Mouse (Mus musculus) hindbrain, postnatal 0 days (tissue): ENCODE data around the gene Trim47. TPM values are rescaled to one million over a fixed set of nuclear protein-coding genes. Genes with fewer than 3 reads are reported as not detected.

ENCODE experiments used
- ATAC-seq: fragments of 200-750 bp; cut with Nextera tagmentation; 2 replicates; pipeline ENCODE4 v1.8.0; 2017; ENCODE audit warnings: mild to moderate bottlenecking, moderate TSS enrichment, moderate library complexity
- DNase-seq: peaks from one replicate; pipeline ENCODE4 v3.0.0-alpha.2; 2015; ENCODE audit warnings: low spot score
- H3K27ac ChIP-seq: fragments of 300-500 bp; sonication (generic); 2 replicates; pipeline ENCODE4 v1.5.1; 2014; ENCODE audit warnings: mild to moderate bottlenecking
- H3K27me3 ChIP-seq: fragments of 300-500 bp; sonication (generic); 2 replicates; pipeline ENCODE4 v1.6.1; 2014; ENCODE audit warnings: low read length, mixed read lengths; ENCODE audit not compliant: insufficient read depth
- H3K36me3 ChIP-seq: fragments of 300-500 bp; sonication (generic); 2 replicates; pipeline ENCODE4 v1.6.1; 2014; ENCODE audit warnings: low read length, mixed read lengths; ENCODE audit not compliant: insufficient read depth
- H3K4me1 ChIP-seq: fragments of 300-500 bp; sonication (generic); 2 replicates; pipeline ENCODE4 v1.6.1; 2014; ENCODE audit warnings: antibody characterized with exemption, low read length, mixed read lengths; ENCODE audit not compliant: insufficient read depth
- H3K4me2 ChIP-seq: fragments of 300-500 bp; sonication (generic); 2 replicates; pipeline ENCODE4 v1.6.1; 2014; ENCODE audit warnings: low read depth, mild to moderate bottlenecking, low read length, moderate library complexity, mixed read lengths
- H3K4me3 ChIP-seq: fragments of 300-500 bp; sonication (generic); 2 replicates; pipeline ENCODE4 v1.5.1; 2014; ENCODE audit warnings: low read length
- H3K9ac ChIP-seq: fragments of 300-500 bp; sonication (generic); replicated peaks from 2 replicates; pipeline ENCODE4 v1.6.1; 2014; ENCODE audit warnings: mild to moderate bottlenecking, low read length, moderate library complexity, mixed read lengths
- H3K9me3 ChIP-seq: fragments of 300-500 bp; sonication (generic); 2 replicates; pipeline ENCODE4 v1.6.1; 2016; ENCODE audit warnings: low read length, mixed read lengths
- CTCF ChIP-seq: IDR thresholded peaks from 2 replicates; pipeline ENCODE4 v1.5.1; 2016; ENCODE audit warnings: antibody characterized with exemption, control low read depth, low read depth
- WGBS: fragments of 180-500 bp; shearing (Covaris S2); extraction: QIAGEN DNeasy Blood & Tissue Kit; methylation state at CpG from one replicate; pipeline ENCODE4 v1.1.7; 2014; 5-methylcytosine and 5-hydroxymethylcytosine counted together
- polyA plus RNA-seq: library from polyadenylated mRNA; unstranded; fragments of >200 nt; fragmentation: Nextera tagmentation; extraction: Ambion mirVana; gene quantifications from 2 replicates; pipeline ENCODE4 v1.2.1, GENCODE M21; 2015
- total RNA-seq: library from RNA; depleted of rRNA; stranded (reverse); fragments of >200 nt; gene quantifications from 2 replicates; pipeline ENCODE4 v1.2.3, GENCODE M21; 2014; rRNA removed

Trim47 gene
- total RNA-seq, result 14.2 and 17.0 TPM in 2 replicates
- 9.5 and 10.1 TPM in 2 replicates for polyA plus RNA-seq

DNA sequence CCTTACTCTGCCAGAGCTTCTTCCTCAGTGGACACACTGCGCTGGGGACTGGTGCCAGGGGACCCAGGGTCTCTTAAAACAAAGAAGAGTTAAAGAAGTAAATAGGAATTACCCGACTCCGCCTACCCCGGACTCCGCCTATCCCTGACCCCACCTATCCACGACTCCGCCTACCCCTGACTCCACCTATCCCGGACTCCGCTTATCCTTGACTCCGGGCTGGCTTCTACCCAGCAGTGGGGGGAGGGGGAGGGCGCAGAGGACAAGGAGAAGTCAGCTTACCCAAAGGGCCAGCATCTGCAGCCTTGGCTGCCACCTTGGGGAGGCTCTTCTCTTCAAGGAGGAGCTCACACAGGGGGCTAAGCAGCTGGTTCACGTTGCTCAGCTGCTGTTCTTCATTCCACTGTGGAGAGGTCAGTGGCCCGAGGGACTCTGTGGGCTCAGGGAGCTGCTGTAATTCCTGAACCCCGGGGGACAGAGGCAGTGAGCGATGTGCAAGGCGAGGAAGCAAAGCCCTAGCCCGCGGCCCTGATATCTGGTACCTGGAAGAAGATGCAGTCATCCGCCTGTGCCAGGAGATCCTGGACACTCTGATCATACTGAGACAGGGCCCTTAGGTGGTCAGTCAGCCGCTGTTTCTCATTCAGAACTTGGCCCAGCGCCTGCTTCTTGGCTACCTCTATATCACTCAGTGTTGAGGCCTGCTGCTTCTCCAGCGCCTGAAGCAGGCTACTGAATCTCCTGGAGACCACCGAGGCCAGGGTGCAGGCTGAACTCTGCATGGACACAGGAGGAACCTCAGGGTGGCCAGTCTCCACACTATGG is at the start of gene Trim47:
Gene Trim47 (minus strand): TSS at position 55 of the 825 bp plus-strand sequence.
- H3K27me3 ChIP-seq, result no peaks in the 10 kb centered on the region
- 29% methylated on average over 23 of the region's 23 CpGs for WGBS
- ATAC-seq (no peak), DNase-seq (peak; percentile 53)
- H3K4me2 ChIP-seq, result 0 out of 2 replicates have a peak within 1 kb of the TSS, but pooled peaks have one; percentile 5
- H3K4me1 ChIP-seq, result peaks cover 20% of the 10 kb centered on the region
- H3K9ac ChIP-seq, result no peak within 1 kb of the TSS
- peaks cover 12% of the 10 kb centered on the region for H3K36me3 ChIP-seq
- H3K4me3 ChIP-seq, result no peak within 1 kb of the TSS
- no peaks in the 10 kb centered on the region for H3K9me3 ChIP-seq
- peak within 1 kb of the TSS; percentile 58; the same call in 1 of the 2 replicates for H3K27ac ChIP-seq
- TF ChIP-seq CTCF, result no peak

GRCm38 (mm10) chr11:116176010-116176409 is 49.0 kb upstream of the Trim47 start:
- Histone ChIP-seq H3K4me3 (no peak overlapping the region), H3K27ac (no peak overlapping the region), H3K27me3 (no peaks in the 10 kb centered on the region), H3K36me3 (peaks cover 75% of the 10 kb centered on the region), H3K4me2 (no peak overlapping the region), H3K4me1 (no peaks in the 10 kb centered on the region), H3K9ac (no peak overlapping the region), H3K9me3 (no peaks in the 10 kb centered on the region)
- ATAC-seq (no peak), DNase-seq (no peak)
- WGBS, result 87% methylated on average over 7 of the region's 7 CpGs
- TF ChIP-seq CTCF, result no peak

DNA sequence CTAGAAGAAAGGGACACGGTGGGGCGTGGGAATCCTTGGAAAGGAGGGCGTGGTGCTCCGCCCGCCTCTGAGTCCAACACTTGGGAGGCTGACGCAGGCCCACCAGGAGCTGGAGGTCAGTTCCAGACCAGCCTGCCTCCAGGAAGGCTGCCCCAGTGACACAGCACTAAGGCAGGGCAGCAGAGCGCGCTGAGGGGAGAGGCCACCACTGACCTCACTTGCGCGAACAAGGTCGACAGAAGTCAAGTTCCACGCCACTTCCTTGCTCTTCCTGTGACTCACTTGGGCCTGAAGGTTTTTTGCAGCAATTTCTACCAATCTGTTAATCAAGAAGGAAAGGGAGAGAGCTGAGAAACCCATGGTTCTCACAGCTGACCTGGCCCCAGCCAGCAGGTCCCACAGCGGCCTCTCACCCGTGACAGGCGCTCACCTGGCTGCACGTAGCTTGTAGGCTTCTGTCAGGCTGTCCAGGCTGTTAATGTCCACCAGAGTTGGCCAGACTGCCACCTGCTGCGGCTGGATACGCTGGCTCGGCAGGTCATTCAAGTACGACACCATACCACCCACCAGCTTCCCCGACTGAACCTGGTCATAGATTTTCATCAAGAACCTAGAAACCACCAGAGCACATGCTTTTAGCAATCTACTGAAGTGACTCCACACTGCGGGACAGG is 47.9 kb upstream of the Trim47 start:
- H3K4me2 ChIP-seq, result no peak overlapping the region
- no peak overlapping the region for H3K4me3 ChIP-seq
- no peaks in the 10 kb centered on the region for H3K9me3 ChIP-seq
- TF ChIP-seq CTCF, result no peak
- H3K4me1 ChIP-seq, result no peaks in the 10 kb centered on the region
- no peak overlapping the region for H3K27ac ChIP-seq
- no peaks in the 10 kb centered on the region for H3K27me3 ChIP-seq
- ATAC-seq (no peak), DNase-seq (no peak)
- 92% methylated on average over 22 of the region's 22 CpGs for WGBS
- peaks cover 64% of the 10 kb centered on the region for H3K36me3 ChIP-seq
- no peak overlapping the region for H3K9ac ChIP-seq

DNA sequence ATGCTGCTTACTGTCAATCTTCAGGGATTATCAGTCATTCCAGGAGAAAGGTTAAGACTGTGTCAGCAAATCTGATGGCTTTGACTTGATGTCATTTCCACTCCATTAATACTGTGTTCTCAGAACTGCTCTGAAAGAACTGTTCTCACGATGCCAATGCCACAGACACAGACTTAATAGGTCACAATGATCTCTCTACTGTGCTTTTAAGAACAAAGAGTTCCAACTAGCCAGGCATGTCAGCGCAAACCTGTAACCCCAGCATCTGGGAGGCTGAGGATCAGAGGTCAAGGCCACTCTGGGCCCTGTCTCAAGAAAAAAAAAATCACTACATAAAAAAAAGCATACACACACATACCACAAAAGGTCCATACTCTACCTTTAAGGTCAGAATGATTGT is 44.9 kb upstream of the Trim47 start:
- no peaks in the 10 kb centered on the region for H3K9me3 ChIP-seq
- no peak overlapping the region for H3K27ac ChIP-seq
- H3K27me3 ChIP-seq, result no peaks in the 10 kb centered on the region
- no peak for TF ChIP-seq CTCF
- 70% methylated on average over 2 of the region's 2 CpGs for WGBS
- no peak overlapping the region for H3K4me3 ChIP-seq
- H3K36me3 ChIP-seq, result peaks cover 43% of the 10 kb centered on the region
- H3K9ac ChIP-seq, result no peak overlapping the region
- H3K4me2 ChIP-seq, result no peak overlapping the region
- ATAC-seq (no peak), DNase-seq (no peak)
- H3K4me1 ChIP-seq, result peaks cover 5% of the 10 kb centered on the region

DNA sequence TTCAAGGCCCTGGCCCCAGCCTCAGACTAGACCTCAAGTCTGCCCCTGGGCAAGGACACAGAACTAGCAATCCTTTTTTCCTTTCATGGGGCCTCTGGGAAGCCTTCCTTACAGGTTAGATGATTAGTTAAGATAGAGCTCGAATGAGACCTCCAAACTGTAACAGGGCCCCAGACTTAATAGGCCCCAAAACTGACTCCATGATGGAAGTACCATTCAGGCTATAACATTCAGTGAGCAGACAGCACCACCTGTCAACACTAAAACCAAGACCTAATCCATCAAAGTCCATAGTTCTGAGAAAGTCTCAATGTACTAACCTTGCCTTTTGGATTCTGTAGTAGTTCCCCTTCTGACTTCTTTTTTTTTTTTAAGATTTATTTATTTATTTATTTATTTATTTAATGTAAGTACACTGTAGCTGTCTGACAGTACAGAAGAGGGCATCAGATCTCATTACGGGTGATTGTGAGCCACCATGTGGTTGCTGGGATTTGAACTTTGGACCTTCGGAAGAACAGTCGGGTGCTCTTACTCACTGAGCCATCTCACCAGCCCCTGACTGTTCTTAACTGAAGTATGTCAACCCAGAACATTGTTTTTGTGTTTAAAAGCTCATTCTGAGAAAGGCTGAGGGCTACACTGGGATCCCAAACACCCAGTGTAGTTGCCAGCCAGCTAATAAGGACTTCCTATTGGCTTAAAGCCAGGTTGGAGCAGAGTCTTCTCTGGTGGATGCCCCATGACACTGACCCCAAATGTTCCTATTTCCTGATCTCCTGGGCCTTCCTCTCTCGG is 43.2 kb upstream of the Trim47 start:
- DNase-seq (no peak), ATAC-seq (no peak)
- H3K36me3 ChIP-seq, result peaks cover 37% of the 10 kb centered on the region
- H3K4me3 ChIP-seq, result no peak overlapping the region
- no peak overlapping the region for H3K9ac ChIP-seq
- H3K4me1 ChIP-seq, result peaks cover 6% of the 10 kb centered on the region
- no peaks in the 10 kb centered on the region for H3K9me3 ChIP-seq
- no peaks in the 10 kb centered on the region for H3K27me3 ChIP-seq
- WGBS, result 87% methylated on average over 5 of the region's 5 CpGs
- H3K4me2 ChIP-seq, result no peak overlapping the region
- no peak for TF ChIP-seq CTCF
- no peak overlapping the region for H3K27ac ChIP-seq

- H3K27ac ChIP-seq, result no peak overlapping the region
- H3K9ac ChIP-seq, result no peak overlapping the region
- H3K36me3 ChIP-seq, result peaks cover 28% of the 10 kb centered on the region
- ATAC-seq (no peak), DNase-seq (no peak)
- peaks cover 6% of the 10 kb centered on the region for H3K4me1 ChIP-seq
- no peak overlapping the region for H3K4me2 ChIP-seq
- WGBS, result 84% methylated on average over 3 of the region's 3 CpGs
- no peak overlapping the region for H3K4me3 ChIP-seq
- no peaks in the 10 kb centered on the region for H3K9me3 ChIP-seq
- no peaks in the 10 kb centered on the region for H3K27me3 ChIP-seq
- TF ChIP-seq CTCF, result no peak
These were observed 42.2 kb upstream of the Trim47 start for GRCm38 (mm10) chr11:116169214-116169613.
